Mouse (Mus musculus): Measurements from ENCODE around the gene Glcci1.

- TF ChIP-seq CTCF (IDR thresholded peaks at IDR 0.05) (no peak), EP300 (IDR thresholded peaks at IDR 0.05) (no peak)
Observed at GRCm38 (mm10) chr6:8484437-8485275, 24.7 kb upstream of the Glcci1 start.
